Mouse (Mus musculus): ENCODE results near the gene Rhou. TPM values are rescaled to one million over a fixed set of nuclear protein-coding genes. Genes with fewer than 3 reads are reported as not detected.

Rhou gene
- polyA plus RNA-seq, 1 experiment from 2014 or later = 10.1 TPM

- Histone ChIP-seq H3K4me1 (ENCODE audit: control insufficient read depth, insufficient read depth, low read length) (no peaks in the 10 kb centered on the region; the same call in 1 of the 2 replicates), H3K9ac (ENCODE audit: low read depth, low read length) (no peak overlapping the region), H3K9me3 (replicated peaks; ENCODE audit: control insufficient read depth, low read length, poor library complexity, severe bottlenecking) (no peaks in the 10 kb centered on the region), H3K36me3 (ENCODE audit: control insufficient read depth, insufficient read depth, low read length) (no peaks in the 10 kb centered on the region), H3K4me2 (ENCODE audit: low read length) (no peak overlapping the region), H3K27ac (ENCODE audit: low read length) (no peak overlapping the region), H3K27me3 (ENCODE audit: control insufficient read depth, insufficient read depth, low read depth, low read length) (no peaks in the 10 kb centered on the region), H3K4me3 (ENCODE audit: low read depth, low read length) (no peak overlapping the region)
- no peak for ATAC-seq
- 69% methylated on average over 6 of the region's 6 CpGs for WGBS
These were observed 18.9 kb downstream of the Rhou start for GRCm38 (mm10) chr8:123672648-123673047.

GRCm38 (mm10) chr8:123675611-123676010, 21.9 kb downstream of the Rhou start:
- WGBS = 36% methylated on average over 5 of the region's 5 CpGs
- no peak overlapping the region for H3K4me2 ChIP-seq (ENCODE audit: low read length)
- no peaks in the 10 kb centered on the region for H3K9me3 ChIP-seq (replicated peaks; ENCODE audit: control insufficient read depth, low read length, poor library complexity, severe bottlenecking)
- no peak overlapping the region for H3K27ac ChIP-seq (ENCODE audit: low read length)
- H3K4me1 ChIP-seq (ENCODE audit: control insufficient read depth, insufficient read depth, low read length) = no peaks in the 10 kb centered on the region; the same call in 1 of the 2 replicates
- no peaks in the 10 kb centered on the region for H3K36me3 ChIP-seq (ENCODE audit: control insufficient read depth, insufficient read depth, low read length)
- no peak for ATAC-seq
- no peak overlapping the region for H3K4me3 ChIP-seq (ENCODE audit: low read depth, low read length)
- peak overlapping the region; percentile 21; the same call in 1 of the 2 replicates for H3K9ac ChIP-seq (ENCODE audit: low read depth, low read length)
- no peaks in the 10 kb centered on the region for H3K27me3 ChIP-seq (ENCODE audit: control insufficient read depth, insufficient read depth, low read depth, low read length)

- whole genome bisulfite sequencing = 85% methylated on average over 4 of the region's 4 CpGs
- H3K9ac ChIP-seq (ENCODE audit: low read depth, low read length) = no peak overlapping the region
- H3K4me2 ChIP-seq (ENCODE audit: low read length) = no peak overlapping the region
- no peaks in the 10 kb centered on the region; the same call in 1 of the 2 replicates for H3K4me1 ChIP-seq (ENCODE audit: control insufficient read depth, insufficient read depth, low read length)
- no peaks in the 10 kb centered on the region for H3K27me3 ChIP-seq (ENCODE audit: control insufficient read depth, insufficient read depth, low read depth, low read length)
- no peaks in the 10 kb centered on the region for H3K36me3 ChIP-seq (ENCODE audit: control insufficient read depth, insufficient read depth, low read length)
- H3K9me3 ChIP-seq (replicated peaks; ENCODE audit: control insufficient read depth, low read length, poor library complexity, severe bottlenecking) = no peaks in the 10 kb centered on the region
- H3K27ac ChIP-seq (ENCODE audit: low read length) = no peak overlapping the region
- no peak for ATAC-seq
- H3K4me3 ChIP-seq (ENCODE audit: low read depth, low read length) = no peak overlapping the region
These were observed 24.7 kb downstream of the Rhou start for GRCm38 (mm10) chr8:123678390-123678789.

GRCm38 (mm10) chr8:123682073-123682761, 28.5 kb downstream of the Rhou start:
- 16% methylated on average over 18 of the region's 18 CpGs for WGBS
- no peaks in the 10 kb centered on the region for H3K9me3 ChIP-seq (replicated peaks; ENCODE audit: control insufficient read depth, low read length, poor library complexity, severe bottlenecking)
- no peak overlapping the region for H3K9ac ChIP-seq (ENCODE audit: low read depth, low read length)
- no peak overlapping the region for H3K4me3 ChIP-seq (ENCODE audit: low read depth, low read length)
- H3K27ac ChIP-seq (ENCODE audit: low read length) = no peak overlapping the region
- no peaks in the 10 kb centered on the region for H3K27me3 ChIP-seq (ENCODE audit: control insufficient read depth, insufficient read depth, low read depth, low read length)
- H3K4me1 ChIP-seq (ENCODE audit: control insufficient read depth, insufficient read depth, low read length) = peaks cover 3% of the 10 kb centered on the region; the same call in 1 of the 2 replicates
- no peak overlapping the region for H3K4me2 ChIP-seq (ENCODE audit: low read length)
- H3K36me3 ChIP-seq (ENCODE audit: control insufficient read depth, insufficient read depth, low read length) = no peaks in the 10 kb centered on the region
- no peak for ATAC-seq

- H3K4me2 ChIP-seq (ENCODE audit: low read length) = no peak overlapping the region
- H3K27ac ChIP-seq (ENCODE audit: low read length) = no peak overlapping the region
- H3K36me3 ChIP-seq (ENCODE audit: control insufficient read depth, insufficient read depth, low read length) = no peaks in the 10 kb centered on the region
- H3K4me1 ChIP-seq (ENCODE audit: control insufficient read depth, insufficient read depth, low read length) = peaks cover 3% of the 10 kb centered on the region; the same call in 1 of the 2 replicates
- H3K9me3 ChIP-seq (replicated peaks; ENCODE audit: control insufficient read depth, low read length, poor library complexity, severe bottlenecking) = no peaks in the 10 kb centered on the region
- no peak for ATAC-seq
- no peak overlapping the region for H3K4me3 ChIP-seq (ENCODE audit: low read depth, low read length)
- 64% methylated on average over 7 of the region's 7 CpGs for WGBS
- H3K27me3 ChIP-seq (ENCODE audit: control insufficient read depth, insufficient read depth, low read depth, low read length) = no peaks in the 10 kb centered on the region
- H3K9ac ChIP-seq (ENCODE audit: low read depth, low read length) = no peak overlapping the region
These were observed 29.6 kb downstream of the Rhou start for GRCm38 (mm10) chr8:123683321-123683720.

- H3K4me2 ChIP-seq (ENCODE audit: low read length) = no peak overlapping the region
- WGBS = 90% methylated on average over 7 of the region's 7 CpGs
- peaks cover 3% of the 10 kb centered on the region; the same call in 1 of the 2 replicates for H3K4me1 ChIP-seq (ENCODE audit: control insufficient read depth, insufficient read depth, low read length)
- no peak overlapping the region for H3K27ac ChIP-seq (ENCODE audit: low read length)
- H3K4me3 ChIP-seq (ENCODE audit: low read depth, low read length) = no peak overlapping the region
- H3K9me3 ChIP-seq (replicated peaks; ENCODE audit: control insufficient read depth, low read length, poor library complexity, severe bottlenecking) = no peaks in the 10 kb centered on the region
- H3K36me3 ChIP-seq (ENCODE audit: control insufficient read depth, insufficient read depth, low read length) = no peaks in the 10 kb centered on the region
- H3K9ac ChIP-seq (ENCODE audit: low read depth, low read length) = no peak overlapping the region
- H3K27me3 ChIP-seq (ENCODE audit: control insufficient read depth, insufficient read depth, low read depth, low read length) = no peaks in the 10 kb centered on the region
- no peak for ATAC-seq
These were observed 31.1 kb downstream of the Rhou start for GRCm38 (mm10) chr8:123684806-123685205.

- peaks cover 3% of the 10 kb centered on the region; the same call in 1 of the 2 replicates for H3K4me1 ChIP-seq (ENCODE audit: control insufficient read depth, insufficient read depth, low read length)
- H3K27ac ChIP-seq (ENCODE audit: low read length) = no peak overlapping the region
- no peak for ATAC-seq
- no peak overlapping the region for H3K4me3 ChIP-seq (ENCODE audit: low read depth, low read length)
- WGBS = 56% methylated on average over 4 of the region's 4 CpGs
- H3K4me2 ChIP-seq (ENCODE audit: low read length) = no peak overlapping the region
- no peaks in the 10 kb centered on the region for H3K36me3 ChIP-seq (ENCODE audit: control insufficient read depth, insufficient read depth, low read length)
- no peaks in the 10 kb centered on the region for H3K9me3 ChIP-seq (replicated peaks; ENCODE audit: control insufficient read depth, low read length, poor library complexity, severe bottlenecking)
- no peaks in the 10 kb centered on the region for H3K27me3 ChIP-seq (ENCODE audit: control insufficient read depth, insufficient read depth, low read depth, low read length)
- no peak overlapping the region for H3K9ac ChIP-seq (ENCODE audit: low read depth, low read length)
These were observed 31.7 kb downstream of the Rhou start for GRCm38 (mm10) chr8:123685477-123685876.

GRCm38 (mm10) chr8:123687826-123688225, 34.1 kb downstream of the Rhou start:
- ATAC-seq = no peak
- no peak overlapping the region for H3K27ac ChIP-seq (ENCODE audit: low read length)
- H3K9me3 ChIP-seq (replicated peaks; ENCODE audit: control insufficient read depth, low read length, poor library complexity, severe bottlenecking) = no peaks in the 10 kb centered on the region
- no peak overlapping the region for H3K9ac ChIP-seq (ENCODE audit: low read depth, low read length)
- no peak overlapping the region for H3K4me2 ChIP-seq (ENCODE audit: low read length)
- 53% methylated on average over 4 of the region's 4 CpGs for WGBS
- H3K4me3 ChIP-seq (ENCODE audit: low read depth, low read length) = no peak overlapping the region
- H3K36me3 ChIP-seq (ENCODE audit: control insufficient read depth, insufficient read depth, low read length) = no peaks in the 10 kb centered on the region
- peaks cover 3% of the 10 kb centered on the region; the same call in 1 of the 2 replicates for H3K4me1 ChIP-seq (ENCODE audit: control insufficient read depth, insufficient read depth, low read length)
- H3K27me3 ChIP-seq (ENCODE audit: control insufficient read depth, insufficient read depth, low read depth, low read length) = no peaks in the 10 kb centered on the region

- Histone ChIP-seq H3K9ac (ENCODE audit: low read depth, low read length) (no peak overlapping the region), H3K4me2 (ENCODE audit: low read length) (no peak overlapping the region), H3K27me3 (ENCODE audit: control insufficient read depth, insufficient read depth, low read depth, low read length) (no peaks in the 10 kb centered on the region), H3K27ac (ENCODE audit: low read length) (no peak overlapping the region), H3K4me1 (ENCODE audit: control insufficient read depth, insufficient read depth, low read length) (no peaks in the 10 kb centered on the region), H3K4me3 (ENCODE audit: low read depth, low read length) (no peak overlapping the region), H3K36me3 (ENCODE audit: control insufficient read depth, insufficient read depth, low read length) (no peaks in the 10 kb centered on the region), H3K9me3 (replicated peaks; ENCODE audit: control insufficient read depth, low read length, poor library complexity, severe bottlenecking) (no peaks in the 10 kb centered on the region)
- ATAC-seq = no peak
- 85% methylated on average over 10 of the region's 10 CpGs for WGBS
These were observed 38.6 kb downstream of the Rhou start for GRCm38 (mm10) chr8:123692165-123692962.
